Mouse (Mus musculus) lung, adult 2 months (tissue): ENCODE data around the gene Chd2.

Experiments used
- CTCF ChIP-seq: fragments of 200-500 bp; IDR thresholded peaks from 2 replicates; pipeline ENCODE4 v1.5.1; 2011; ENCODE audit warnings: mild to moderate bottlenecking, low read length, control low read depth; ENCODE audit not compliant: insufficient read depth
- POLR2A ChIP-seq: fragments of 200-500 bp; IDR thresholded peaks from 2 replicates; pipeline ENCODE4 v1.6.1; 2011; ENCODE audit warnings: low read depth, mild to moderate bottlenecking, control low read depth, low read length, borderline replicate concordance; ENCODE audit errors: extremely low read depth

DNA sequence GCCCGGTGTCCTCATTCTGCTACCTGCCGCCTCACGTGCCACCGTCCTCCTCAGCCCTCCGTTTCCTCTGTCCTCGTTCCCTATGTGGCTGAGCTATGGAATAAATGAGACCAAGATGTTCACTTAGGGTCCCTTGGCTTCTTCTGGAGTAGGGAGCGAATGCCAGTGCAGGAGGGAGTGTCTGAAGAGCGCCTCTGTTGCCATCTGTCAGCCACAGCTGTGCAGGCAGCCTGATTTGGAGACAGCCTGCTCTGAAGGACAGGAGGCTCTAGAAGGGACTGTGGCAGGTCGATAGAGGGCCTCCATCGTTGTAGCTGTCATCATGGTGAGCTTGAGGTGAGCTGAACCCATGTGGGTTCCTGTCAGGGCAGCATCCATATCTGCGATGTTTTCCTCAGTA is 136.1 kb downstream of the Chd2 start:
- no peak for TF ChIP-seq POLR2A
- TF ChIP-seq CTCF, result no peak
